Mouse (Mus musculus) hindbrain, postnatal 0 days (tissue): Measurements from ENCODE around the gene Ptpa. TPM values are rescaled to one million over a fixed set of nuclear protein-coding genes. Genes with fewer than 3 reads are reported as not detected.

ENCODE experiments used
- ATAC-seq: fragments of 200-750 bp; cut with Nextera tagmentation; 2 replicates; pipeline ENCODE4 v1.8.0; 2017; ENCODE audit warnings: mild to moderate bottlenecking, moderate TSS enrichment, moderate library complexity
- DNase-seq: peaks from one replicate; pipeline ENCODE4 v3.0.0-alpha.2; 2015; ENCODE audit warnings: low spot score
- H3K27ac ChIP-seq: fragments of 300-500 bp; sonication (generic); 2 replicates; pipeline ENCODE4 v1.5.1; 2014; ENCODE audit warnings: mild to moderate bottlenecking
- H3K27me3 ChIP-seq: fragments of 300-500 bp; sonication (generic); 2 replicates; pipeline ENCODE4 v1.6.1; 2014; ENCODE audit warnings: low read length, mixed read lengths; ENCODE audit not compliant: insufficient read depth
- H3K36me3 ChIP-seq: fragments of 300-500 bp; sonication (generic); 2 replicates; pipeline ENCODE4 v1.6.1; 2014; ENCODE audit warnings: low read length, mixed read lengths; ENCODE audit not compliant: insufficient read depth
- H3K4me1 ChIP-seq: fragments of 300-500 bp; sonication (generic); 2 replicates; pipeline ENCODE4 v1.6.1; 2014; ENCODE audit warnings: antibody characterized with exemption, low read length, mixed read lengths; ENCODE audit not compliant: insufficient read depth
- H3K4me2 ChIP-seq: fragments of 300-500 bp; sonication (generic); 2 replicates; pipeline ENCODE4 v1.6.1; 2014; ENCODE audit warnings: low read depth, mild to moderate bottlenecking, low read length, moderate library complexity, mixed read lengths
- H3K4me3 ChIP-seq: fragments of 300-500 bp; sonication (generic); 2 replicates; pipeline ENCODE4 v1.5.1; 2014; ENCODE audit warnings: low read length
- H3K9ac ChIP-seq: fragments of 300-500 bp; sonication (generic); replicated peaks from 2 replicates; pipeline ENCODE4 v1.6.1; 2014; ENCODE audit warnings: mild to moderate bottlenecking, low read length, moderate library complexity, mixed read lengths
- H3K9me3 ChIP-seq: fragments of 300-500 bp; sonication (generic); 2 replicates; pipeline ENCODE4 v1.6.1; 2016; ENCODE audit warnings: low read length, mixed read lengths
- CTCF ChIP-seq: IDR thresholded peaks from 2 replicates; pipeline ENCODE4 v1.5.1; 2016; ENCODE audit warnings: antibody characterized with exemption, control low read depth, low read depth
- WGBS: fragments of 180-500 bp; shearing (Covaris S2); extraction: QIAGEN DNeasy Blood & Tissue Kit; methylation state at CpG from one replicate; pipeline ENCODE4 v1.1.7; 2014; 5-methylcytosine and 5-hydroxymethylcytosine counted together
- polyA plus RNA-seq: library from polyadenylated mRNA; unstranded; fragments of >200 nt; fragmentation: Nextera tagmentation; extraction: Ambion mirVana; gene quantifications from 2 replicates; pipeline ENCODE4 v1.2.1, GENCODE M21; 2015
- total RNA-seq: library from RNA; depleted of rRNA; stranded (reverse); fragments of >200 nt; gene quantifications from 2 replicates; pipeline ENCODE4 v1.2.3, GENCODE M21; 2014

Gene Ptpa
- total and polyA plus RNA-seq, 2 experiments from 2014 or later, result 138 to 156 TPM

DNA sequence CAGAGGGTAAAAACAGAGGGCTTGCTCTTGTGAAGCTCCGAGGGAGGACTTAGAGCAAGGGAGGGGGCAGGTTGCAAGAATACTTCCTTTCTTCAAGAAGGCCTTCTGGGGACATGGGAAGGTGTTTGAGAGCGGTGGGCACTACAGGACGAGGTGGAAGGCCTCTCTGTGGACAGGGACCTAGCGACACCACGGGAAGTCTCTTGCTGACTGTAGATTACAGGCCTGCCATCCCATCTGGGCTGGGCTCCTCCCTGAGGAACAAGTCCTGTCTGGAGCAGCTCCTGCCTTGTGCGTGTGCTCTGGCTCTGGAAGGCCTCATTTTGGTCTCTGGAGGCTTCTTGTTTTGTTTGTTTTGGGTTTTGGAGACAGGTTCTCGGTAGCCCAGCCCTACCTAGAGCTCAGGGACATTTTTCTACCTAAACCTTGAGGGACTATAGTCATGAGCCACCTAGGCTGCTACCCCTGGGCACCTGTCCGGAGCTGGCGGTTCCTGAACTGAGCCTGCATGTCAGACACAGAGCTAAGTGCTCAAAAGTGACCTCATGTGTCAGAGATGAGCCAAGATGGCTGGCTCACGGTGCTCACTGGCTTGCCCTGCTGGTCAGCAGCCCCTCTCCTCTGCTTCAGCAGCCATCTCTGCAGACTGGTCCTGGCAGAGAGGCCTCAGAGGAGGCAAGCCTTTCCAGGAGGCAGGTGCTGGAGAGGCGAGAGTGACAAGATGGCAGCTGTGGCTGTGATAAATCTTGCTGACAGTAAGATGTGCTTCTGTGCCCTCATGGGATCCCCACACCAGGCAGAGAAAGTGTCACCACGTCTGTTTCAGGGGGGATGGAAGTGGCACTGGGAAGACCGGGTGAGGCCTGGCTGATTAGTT lies 40.5 kb downstream of the Ptpa start:
- no peaks in the 10 kb centered on the region for H3K4me1 ChIP-seq
- no peak overlapping the region for H3K9ac ChIP-seq
- no peaks in the 10 kb centered on the region for H3K27me3 ChIP-seq
- H3K4me3 ChIP-seq, result no peak overlapping the region
- DNase-seq (no peak), ATAC-seq (0 out of 2 replicates have a peak, but pooled peaks have one; percentile 21)
- WGBS, result 70% methylated on average over 13 of the region's 13 CpGs
- no peak overlapping the region for H3K4me2 ChIP-seq
- TF ChIP-seq CTCF, result no peak
- no peak overlapping the region for H3K27ac ChIP-seq
- no peaks in the 10 kb centered on the region for H3K36me3 ChIP-seq
- H3K9me3 ChIP-seq, result no peaks in the 10 kb centered on the region

DNA sequence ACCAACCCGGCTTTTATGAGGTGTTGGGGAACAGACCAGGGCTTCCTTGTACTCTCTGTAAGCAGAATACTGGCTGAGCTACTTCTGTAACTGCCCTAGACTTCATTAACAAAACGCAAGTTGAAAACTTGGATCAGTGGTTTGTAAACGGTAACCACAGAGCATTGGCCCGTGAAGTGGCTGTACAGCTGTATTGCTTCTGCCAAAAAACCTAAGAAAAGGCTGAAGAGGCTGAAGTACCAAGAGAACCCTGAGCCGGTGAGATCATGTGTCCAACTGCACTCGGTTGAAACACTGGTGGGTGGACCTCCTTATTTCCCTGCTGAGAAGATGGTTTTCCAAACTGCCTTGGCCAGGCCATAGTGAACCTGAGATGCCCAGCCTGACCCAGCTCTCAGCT lies 42.5 kb downstream of the Ptpa start:
- DNase-seq, result no peak
- ATAC-seq, result no peak
- Histone ChIP-seq H3K27ac (no peak overlapping the region), H3K4me3 (no peak overlapping the region), H3K9me3 (no peaks in the 10 kb centered on the region), H3K4me1 (no peaks in the 10 kb centered on the region), H3K9ac (no peak overlapping the region), H3K36me3 (no peaks in the 10 kb centered on the region), H3K27me3 (no peaks in the 10 kb centered on the region), H3K4me2 (no peak overlapping the region)
- 78% methylated on average over 6 of the region's 6 CpGs for WGBS
- no peak for TF ChIP-seq CTCF

DNA sequence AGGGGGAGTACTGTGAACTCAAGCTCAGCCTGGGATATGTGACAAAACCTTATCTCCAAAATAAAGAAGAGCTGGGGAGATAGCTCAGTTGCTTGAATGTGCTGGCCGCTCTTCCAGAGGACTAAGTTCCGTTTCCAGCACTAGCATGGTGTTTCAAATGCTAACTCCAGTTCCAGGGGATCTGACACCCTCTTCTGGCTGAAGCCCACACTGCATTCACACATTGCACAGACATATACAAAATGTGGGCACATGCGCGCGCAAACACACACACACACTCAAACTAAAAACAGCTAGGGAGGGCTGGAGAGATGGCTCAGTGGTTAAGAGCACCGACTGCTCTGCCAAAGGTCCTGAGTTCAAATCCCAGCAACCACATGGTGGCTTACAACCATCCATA lies 43.4 kb downstream of the Ptpa start:
- H3K9ac ChIP-seq, result no peak overlapping the region
- 89% methylated on average over 6 of the region's 6 CpGs for WGBS
- H3K27me3 ChIP-seq, result no peaks in the 10 kb centered on the region
- H3K4me2 ChIP-seq, result no peak overlapping the region
- H3K4me3 ChIP-seq, result no peak overlapping the region
- ATAC-seq (no peak), DNase-seq (no peak)
- no peaks in the 10 kb centered on the region for H3K9me3 ChIP-seq
- no peaks in the 10 kb centered on the region for H3K4me1 ChIP-seq
- peak; percentile 28; the same call in 1 of the 2 replicates for TF ChIP-seq CTCF
- no peak overlapping the region for H3K27ac ChIP-seq
- no peaks in the 10 kb centered on the region for H3K36me3 ChIP-seq

DNA sequence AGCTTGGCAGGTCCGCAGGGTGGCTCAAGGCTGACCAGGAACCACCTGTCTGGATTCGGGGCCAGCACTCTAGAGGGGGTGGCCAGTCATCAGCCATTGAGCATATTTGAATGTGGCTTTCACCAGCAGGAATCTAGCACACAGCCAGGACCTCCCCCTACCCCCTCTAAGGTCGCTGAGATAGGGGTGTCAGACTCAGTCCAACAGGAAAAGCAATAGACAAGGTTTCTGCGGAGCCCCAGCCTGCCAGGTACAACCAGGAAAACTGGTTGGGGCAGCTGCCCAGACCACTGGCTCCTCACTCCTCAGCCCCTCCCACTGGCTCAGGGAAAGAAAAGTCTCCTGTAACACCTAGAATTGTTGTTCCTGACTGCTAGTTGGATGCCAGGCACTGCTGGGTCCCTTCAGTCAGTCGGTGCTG lies 47.5 kb downstream of the Ptpa start:
- no peak overlapping the region for H3K4me3 ChIP-seq
- H3K4me2 ChIP-seq, result peak overlapping the region; percentile 52
- no peak for DNase-seq
- H3K27me3 ChIP-seq, result no peaks in the 10 kb centered on the region
- no peaks in the 10 kb centered on the region for H3K36me3 ChIP-seq
- ATAC-seq, result peak; percentile 4; the same call in 1 of the 2 replicates
- no peak for TF ChIP-seq CTCF
- H3K9me3 ChIP-seq, result no peaks in the 10 kb centered on the region
- H3K9ac ChIP-seq, result peak overlapping the region; percentile 13; the same call in 1 of the 2 replicates
- H3K27ac ChIP-seq, result peak overlapping the region; percentile 28; the same call in 1 of the 2 replicates
- 31% methylated on average over 5 of the region's 5 CpGs for WGBS
- H3K4me1 ChIP-seq, result no peaks in the 10 kb centered on the region

DNA sequence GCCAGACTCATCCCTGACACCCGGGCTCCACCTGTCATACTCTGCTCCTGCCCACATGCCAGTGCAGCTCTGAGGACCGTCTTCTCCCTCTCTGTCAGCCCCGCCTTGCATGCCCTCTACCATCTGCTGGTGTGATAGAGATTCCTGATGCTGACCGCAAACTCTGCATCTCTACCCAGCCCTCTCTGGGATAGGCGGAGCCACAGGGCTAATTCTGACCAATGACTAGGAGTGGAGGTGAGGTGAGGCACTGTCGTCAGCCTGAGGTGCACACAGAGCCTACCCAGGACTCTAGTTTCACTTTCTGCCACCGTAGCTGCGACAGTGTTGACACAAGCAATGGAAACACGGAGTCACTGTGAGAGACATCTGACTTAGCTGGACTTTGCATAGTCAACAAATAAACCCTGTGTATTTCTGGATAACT lies 48.1 kb downstream of the Ptpa start:
- H3K27me3 ChIP-seq, result no peaks in the 10 kb centered on the region
- peak overlapping the region; percentile 21 for H3K4me3 ChIP-seq
- ATAC-seq, result peak; percentile 90
- peaks cover 4% of the 10 kb centered on the region; the same call in 1 of the 2 replicates for H3K4me1 ChIP-seq
- H3K9me3 ChIP-seq, result no peaks in the 10 kb centered on the region
- H3K4me2 ChIP-seq, result peak overlapping the region; percentile 52
- TF ChIP-seq CTCF, result no peak
- WGBS, result 2% methylated on average over 9 of the region's 9 CpGs
- no peaks in the 10 kb centered on the region for H3K36me3 ChIP-seq
- peak overlapping the region; percentile 13 for H3K9ac ChIP-seq
- peak overlapping the region; percentile 28; the same call in 1 of the 2 replicates for H3K27ac ChIP-seq
- peak; percentile 68 for DNase-seq

DNA sequence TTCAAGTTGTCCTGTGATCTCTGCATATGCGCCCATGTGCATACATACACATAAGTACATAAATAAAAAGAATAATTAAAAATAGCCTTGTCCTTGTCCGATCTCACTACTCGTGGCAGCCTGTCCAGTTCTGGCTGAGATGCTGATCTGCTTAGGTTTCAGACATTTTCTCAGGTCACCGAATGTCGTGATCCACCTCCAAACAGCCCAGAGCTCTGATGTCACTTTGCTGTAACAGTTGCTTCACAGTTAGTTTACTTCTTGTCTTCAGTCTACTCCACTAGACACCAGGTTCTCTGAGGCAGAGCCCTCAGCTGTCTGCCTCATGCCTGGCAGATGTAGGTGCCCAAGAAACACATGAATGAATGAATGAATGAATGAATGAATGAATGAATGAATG lies 48.6 kb downstream of the Ptpa start:
- no peak for TF ChIP-seq CTCF
- ATAC-seq (peak; percentile 5; the same call in 1 of the 2 replicates), DNase-seq (no peak)
- H3K4me1 ChIP-seq, result peaks cover 4% of the 10 kb centered on the region; the same call in 1 of the 2 replicates
- H3K27ac ChIP-seq, result peak overlapping the region; percentile 28; the same call in 1 of the 2 replicates
- H3K9ac ChIP-seq, result peak overlapping the region; percentile 13; the same call in 1 of the 2 replicates
- no peaks in the 10 kb centered on the region for H3K27me3 ChIP-seq
- H3K4me3 ChIP-seq, result no peak overlapping the region; the same call in 1 of the 2 replicates
- peak overlapping the region; percentile 52 for H3K4me2 ChIP-seq
- no peaks in the 10 kb centered on the region for H3K9me3 ChIP-seq
- H3K36me3 ChIP-seq, result no peaks in the 10 kb centered on the region
- 69% methylated on average over 5 of the region's 5 CpGs for WGBS
